Mouse (Mus musculus): ENCODE data around the gene Supt4a. TPM values are rescaled to one million over a fixed set of nuclear protein-coding genes. Genes with fewer than 3 reads are reported as not detected.

Supt4a gene
- total RNA-seq, 4 experiments from 2014 or later = 63.2 to 84.3 (median 76.2) TPM

GRCm38 (mm10) chr11:87763988-87764876 lies 26.9 kb downstream of the Supt4a start:
- peak in 1 of 2 experiments; percentile 43 for DNase-seq (ENCODE audit: low spot score in 2 of 2)

DNA sequence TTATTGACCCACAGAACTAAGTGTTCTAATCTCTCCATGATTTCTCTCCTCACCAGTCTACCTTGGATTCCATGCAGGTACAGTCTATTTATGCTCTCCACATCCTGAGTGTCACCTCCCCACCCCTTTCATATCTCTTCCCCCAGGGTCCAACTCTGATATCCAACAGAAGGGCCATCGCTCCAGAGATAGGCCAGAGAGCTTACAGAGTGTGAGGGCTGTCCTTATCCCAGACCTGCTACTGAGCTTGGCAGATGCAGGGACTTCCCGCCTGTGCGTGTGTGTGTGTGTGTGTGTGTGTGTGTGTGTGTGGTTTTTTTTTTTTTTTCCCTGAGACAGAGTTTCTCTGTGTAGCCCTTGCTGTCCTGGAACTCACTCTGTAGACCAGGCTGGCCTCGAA lies 31.4 kb downstream of the Supt4a start:
- DNase-seq (ENCODE audit: low spot score in 2 of 2) = no peak

DNA sequence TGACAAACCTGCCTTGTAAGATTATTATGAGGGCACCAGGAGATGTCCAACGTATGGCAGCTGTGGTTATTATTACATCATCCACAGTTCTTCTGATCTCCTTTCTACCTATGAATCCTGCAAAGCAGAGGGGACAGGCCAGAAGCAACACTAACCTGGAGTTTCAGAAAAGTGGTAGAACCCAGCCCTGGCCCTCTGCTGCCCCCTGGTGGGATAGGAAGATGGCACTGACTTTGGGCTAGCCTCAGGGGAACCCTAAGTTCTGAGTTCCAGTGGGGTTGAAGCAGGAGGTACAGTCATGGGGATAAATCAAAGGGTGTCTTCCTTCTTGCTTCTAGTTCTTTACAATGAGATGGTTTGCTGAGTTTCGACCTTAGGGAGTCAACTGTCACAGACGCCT lies 33.6 kb downstream of the Supt4a start:
- peak in 1 of 2 experiments; percentile 47 for DNase-seq (ENCODE audit: low spot score in 2 of 2)

- no peak for DNase-seq (ENCODE audit: low spot score in 2 of 2)
These were observed 35.0 kb downstream of the Supt4a start for GRCm38 (mm10) chr11:87772354-87772753.

DNA sequence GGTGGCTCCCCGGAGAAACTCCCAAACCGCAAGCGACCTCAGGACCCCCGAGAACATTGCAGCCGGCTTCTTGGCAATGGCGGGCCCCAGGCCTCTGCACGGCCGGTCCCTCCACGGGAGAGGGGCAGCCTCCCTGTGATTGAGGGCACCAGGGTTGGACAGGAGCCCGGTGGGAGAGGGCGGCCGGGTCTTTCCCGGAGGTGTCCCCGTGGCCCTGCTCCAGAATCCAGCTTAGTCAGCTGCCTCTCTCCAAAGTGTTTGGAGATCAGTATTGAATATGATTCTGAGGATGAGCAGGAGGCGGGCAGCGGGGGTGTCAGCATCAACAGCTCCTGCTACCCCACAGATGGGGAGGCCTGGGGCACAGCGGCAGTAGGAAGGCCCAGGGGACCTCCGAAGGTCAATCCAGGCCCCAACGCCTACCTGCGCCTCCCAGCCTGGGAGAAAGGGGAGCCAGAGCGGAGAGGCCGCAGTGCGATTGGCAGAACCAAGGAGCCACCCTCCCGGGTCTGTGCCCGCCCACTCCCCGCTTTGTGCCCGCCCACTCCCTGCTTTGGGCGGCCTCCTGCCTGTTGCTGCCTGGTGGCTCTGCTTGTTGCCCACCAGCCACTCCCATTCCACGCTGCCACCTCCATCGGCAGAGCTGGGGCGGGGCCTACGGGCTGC lies 40.9 kb downstream of the Supt4a start:
- DNase-seq (ENCODE audit: low spot score in 2 of 2) = peak in 1 of 2 experiments; percentile 32

GRCm38 (mm10) chr11:87778915-87779314 lies 41.6 kb downstream of the Supt4a start:
- no peak for DNase-seq (ENCODE audit: low spot score in 2 of 2)

- no peak for DNase-seq (ENCODE audit: low spot score in 2 of 2)
These were observed 42.0 kb downstream of the Supt4a start for GRCm38 (mm10) chr11:87779392-87779791.

DNA sequence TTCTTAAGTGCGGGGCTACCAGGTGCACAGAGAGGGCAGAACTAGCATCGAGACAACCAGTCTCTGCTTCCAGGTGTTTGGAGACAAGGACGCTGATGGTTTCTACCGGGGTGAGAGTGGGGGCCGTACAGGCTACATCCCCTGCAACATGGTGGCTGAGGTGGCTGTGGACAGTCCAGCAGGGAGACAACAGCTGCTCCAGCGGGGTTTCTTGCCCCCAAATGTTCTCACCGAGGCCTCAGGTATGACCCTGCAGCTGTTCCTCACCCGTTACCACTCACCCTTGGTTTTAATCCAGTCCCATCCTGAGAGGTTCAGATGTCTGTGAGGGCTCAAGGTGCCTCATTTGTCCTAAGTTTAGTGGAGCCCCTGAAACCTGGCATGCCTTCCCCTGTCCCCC lies 42.8 kb downstream of the Supt4a start:
- DNase-seq (ENCODE audit: low spot score in 2 of 2) = no peak

DNA sequence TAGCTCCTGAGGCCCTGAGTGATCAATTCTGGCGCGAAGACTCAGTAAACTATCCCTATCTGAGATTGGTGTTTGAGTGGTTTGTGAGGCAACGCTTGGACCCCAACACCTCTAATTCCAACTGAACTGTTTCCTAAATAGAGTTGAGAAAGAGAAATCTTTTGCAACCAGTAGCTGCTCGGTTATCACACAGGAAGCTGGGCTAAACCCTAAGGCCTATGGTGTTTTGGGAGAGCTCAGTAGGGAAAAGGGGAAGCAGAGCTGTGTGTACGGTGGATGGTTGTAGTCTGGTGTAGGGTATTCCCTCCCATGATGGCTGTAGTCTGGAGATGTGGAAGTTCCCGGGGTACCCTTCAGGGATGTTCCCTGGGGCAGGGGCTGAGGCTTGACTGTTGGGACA lies 52.7 kb downstream of the Supt4a start:
- DNase-seq (ENCODE audit: low spot score in 2 of 2) = no peak

Small RNA genes within 50 kb of the gene (microRNA-seq; reads per million reads assigned to microRNA genes)
- gene Mir142 (0 reads per million in 2 experiments), gene Mir142b (0 reads per million in 2 experiments)

Other genes starting within 250 kb of the Supt4a start
- gene Gm11492, start 170.9 kb upstream of the Supt4a start, total RNA-seq (2022) = under 1 TPM in 2 of 4 experiments, not detected in 2; 0.17 to 0.19 TPM
- gene Sept4, start 168.6 kb upstream of the Supt4a start, total RNA-seq (2022) = 100 to 1,000 TPM; 230 to 282 (median 253) TPM
- 10 to 100 TPM; 79.3 to 88.0 (median 83.9) TPM for gene Mtmr4, start 145.4 kb upstream of the Supt4a start, total RNA-seq (2022)
- under 1 TPM; 0.50 to 0.71 (median 0.60) TPM for gene Hsf5, start 120.4 kb upstream of the Supt4a start, total RNA-seq (2022)
- 1 to 10 TPM; 2.9 to 7.7 (median 4.8) TPM for gene Rnf43, start 74.8 kb upstream of the Supt4a start, total RNA-seq (2022)
- gene Tspoap1, start 23.0 kb downstream of the Supt4a start, total RNA-seq (2022) = 100 to 1,000 TPM; 162 to 192 (median 176) TPM
- gene Mpo, start 56.0 kb downstream of the Supt4a start, total RNA-seq (2022) = under 1 TPM in 1 of 4 experiments, not detected in 3; 0.55 TPM
- under 1 TPM; 0.40 to 0.91 (median 0.69) TPM for gene Lpo, start 90.7 kb downstream of the Supt4a start, total RNA-seq (2022)
- gene Mks1, start 115.7 kb downstream of the Supt4a start, total RNA-seq (2022) = 1 to 10 TPM; 6.8 to 8.4 (median 8.2) TPM
- under 1 TPM in 2 of 4 experiments, not detected in 2; 0.19 to 0.23 TPM for gene Epx, start 138.0 kb downstream of the Supt4a start, total RNA-seq (2022)
- gene Olfr462, start 154.7 kb downstream of the Supt4a start, total RNA-seq (2022) = not detected
- not detected for gene Olfr463, start 159.8 kb downstream of the Supt4a start, total RNA-seq (2022)
- gene Olfr464, start 183.4 kb downstream of the Supt4a start, total RNA-seq (2022) = 1 to 10 TPM in 3 of 4 experiments, under 1 TPM in 1; 0.94 to 2.2 (median 1.7) TPM
- gene Dynll2, start 250.0 kb downstream of the Supt4a start, total RNA-seq (2022) = 100 to 1,000 TPM; 623 to 646 (median 629) TPM